Mouse (Mus musculus): ENCODE data around the gene Olfr681. TPM values are rescaled to one million over a fixed set of nuclear protein-coding genes. Genes with fewer than 3 reads are reported as not detected.
"Not testable (repeated sequence)": the region's sequence is repeated elsewhere in the genome, so short reads cannot be mapped to it uniquely, and the experiment has no call there.

Olfr681 gene
- not detected in 2 replicates for polyA plus RNA-seq (2016; fragmentation: Nextera tagmentation; extraction: Ambion mirVana)

GRCm38 (mm10) chr7:105116536-105116935, at the start of gene Olfr681:
TSS of gene Olfr681 (plus strand) at chr7:105116836.
- H3K36me3 ChIP-seq (replicated peaks): no peaks in the 10 kb centered on the region
- H3K9me3 ChIP-seq: no peaks in the 10 kb centered on the region
- no peaks in the 10 kb centered on the region for H3K4me1 ChIP-seq
- no peak for DNase-seq (ENCODE audit: low spot score)
- H3K27me3 ChIP-seq (replicated peaks; ENCODE audit: low read depth, poor library complexity, severe bottlenecking): no peaks in the 10 kb centered on the region
- no peak within 1 kb of the TSS for H3K4me3 ChIP-seq
- H3K27ac ChIP-seq (replicated peaks): no peak within 1 kb of the TSS

- 52% methylated on average over 1 of the region's 1 CpGs for WGBS
- H3K36me3 ChIP-seq (replicated peaks): no peaks in the 10 kb centered on the region
- no peak for DNase-seq (ENCODE audit: low spot score)
- H3K4me3 ChIP-seq: no peak within 1 kb of the TSS
- no peaks in the 10 kb centered on the region for H3K9me3 ChIP-seq
- H3K27me3 ChIP-seq (replicated peaks; ENCODE audit: low read depth, poor library complexity, severe bottlenecking): no peaks in the 10 kb centered on the region
- H3K4me1 ChIP-seq: no peaks in the 10 kb centered on the region
- no peak within 1 kb of the TSS for H3K27ac ChIP-seq (replicated peaks)
These were observed 35.7 kb upstream of the Olfr681 start, which contains the start of gene Olfr679 for GRCm38 (mm10) chr7:105080905-105081304. TSS of gene Olfr679 (plus strand) at chr7:105081205.

- H3K36me3 ChIP-seq (replicated peaks); H3K4me1 ChIP-seq; H3K9me3 ChIP-seq; H3K27me3 ChIP-seq (replicated peaks; ENCODE audit: low read depth, poor library complexity, severe bottlenecking); DNase-seq (ENCODE audit: low spot score); H3K4me3 ChIP-seq; H3K27ac ChIP-seq (replicated peaks): not testable (repeated sequence)
These were observed 23.9 kb upstream of the Olfr681 start, which contains the start of gene Olfr680-ps1 for GRCm38 (mm10) chr7:105092717-105093116. TSS of gene Olfr680-ps1 (minus strand) at chr7:105092817.

GRCm38 (mm10) chr7:105141275-105141674, 24.6 kb downstream of the Olfr681 start:
- Histone ChIP-seq H3K4me3 (no peak overlapping the region), H3K9me3 (no peaks in the 10 kb centered on the region), H3K27me3 (replicated peaks; ENCODE audit: low read depth, poor library complexity, severe bottlenecking) (no peaks in the 10 kb centered on the region), H3K27ac (replicated peaks) (no peak overlapping the region), H3K36me3 (replicated peaks) (no peaks in the 10 kb centered on the region), H3K4me1 (no peaks in the 10 kb centered on the region)
- WGBS: 83% methylated on average over 2 of the region's 2 CpGs
- no peak for DNase-seq (ENCODE audit: low spot score)

GRCm38 (mm10) chr7:105146912-105147311, 30.3 kb downstream of the Olfr681 start, which contains the start of gene Olfr683:
TSS of gene Olfr683 (minus strand) at chr7:105147012.
- Histone ChIP-seq H3K4me1 (no peaks in the 10 kb centered on the region), H3K9me3 (no peaks in the 10 kb centered on the region), H3K4me3 (no peak within 1 kb of the TSS), H3K36me3 (replicated peaks) (no peaks in the 10 kb centered on the region), H3K27me3 (replicated peaks; ENCODE audit: low read depth, poor library complexity, severe bottlenecking) (no peaks in the 10 kb centered on the region), H3K27ac (replicated peaks) (no peak within 1 kb of the TSS)
- no peak for DNase-seq (ENCODE audit: low spot score)
- WGBS: 70% methylated on average over 1 of the region's 1 CpGs

GRCm38 (mm10) chr7:105163553-105163952, 46.9 kb downstream of the Olfr681 start, which contains the start of gene Olfr684:
TSS of gene Olfr684 (minus strand) at chr7:105163653.
- H3K9me3 ChIP-seq: no peaks in the 10 kb centered on the region
- H3K27ac ChIP-seq (replicated peaks): no peak within 1 kb of the TSS
- 76% methylated on average over 1 of the region's 1 CpGs for WGBS
- no peak for DNase-seq (ENCODE audit: low spot score)
- no peaks in the 10 kb centered on the region for H3K4me1 ChIP-seq
- no peaks in the 10 kb centered on the region for H3K27me3 ChIP-seq (replicated peaks; ENCODE audit: low read depth, poor library complexity, severe bottlenecking)
- no peaks in the 10 kb centered on the region for H3K36me3 ChIP-seq (replicated peaks)
- H3K4me3 ChIP-seq: no peak within 1 kb of the TSS

- 57% methylated on average over 4 of the region's 4 CpGs for WGBS
These were observed 54.1 kb downstream of the Olfr681 start for GRCm38 (mm10) chr7:105170773-105171172.

More at GRCm38 (mm10) chr7:105170773-105171172, 54.1 kb downstream of the Olfr681 start:
- no peak overlapping the region for H3K4me3 ChIP-seq
- no peaks in the 10 kb centered on the region for H3K4me1 ChIP-seq
- DNase-seq (ENCODE audit: low spot score): no peak
- no peaks in the 10 kb centered on the region for H3K27me3 ChIP-seq (replicated peaks; ENCODE audit: low read depth, poor library complexity, severe bottlenecking)
- H3K36me3 ChIP-seq (replicated peaks): no peaks in the 10 kb centered on the region
- H3K27ac ChIP-seq (replicated peaks): no peak overlapping the region
- no peaks in the 10 kb centered on the region for H3K9me3 ChIP-seq

Other genes with a start within 250 kb of the Olfr681 start
- gene Olfr665, start 238.8 kb upstream of the Olfr681 start, polyA plus RNA-seq (2016; fragmentation: Nextera tagmentation; extraction: Ambion mirVana): not detected in 2 replicates
- gene Olfr666, start 220.9 kb upstream of the Olfr681 start, polyA plus RNA-seq (2016; fragmentation: Nextera tagmentation; extraction: Ambion mirVana): not detected in 2 replicates
- gene Olfr667, start 195.4 kb upstream of the Olfr681 start, polyA plus RNA-seq (2016; fragmentation: Nextera tagmentation; extraction: Ambion mirVana): not detected in 2 replicates
- gene Olfr668, start 188.8 kb upstream of the Olfr681 start, polyA plus RNA-seq (2016; fragmentation: Nextera tagmentation; extraction: Ambion mirVana): not detected in 2 replicates
- gene Olfr669, start 182.6 kb upstream of the Olfr681 start, polyA plus RNA-seq (2016; fragmentation: Nextera tagmentation; extraction: Ambion mirVana): not detected in 2 replicates
- gene Olfr670, start 154.2 kb upstream of the Olfr681 start, polyA plus RNA-seq (2016; fragmentation: Nextera tagmentation; extraction: Ambion mirVana): not detected in 2 replicates
- gene Olfr671, start 137.7 kb upstream of the Olfr681 start, polyA plus RNA-seq (2016; fragmentation: Nextera tagmentation; extraction: Ambion mirVana): not detected in 2 replicates
- not detected in 2 replicates for gene Olfr672, start 114.8 kb upstream of the Olfr681 start, polyA plus RNA-seq (2016; fragmentation: Nextera tagmentation; extraction: Ambion mirVana)
- not detected in 2 replicates for gene Olfr675, start 88.4 kb upstream of the Olfr681 start, polyA plus RNA-seq (2016; fragmentation: Nextera tagmentation; extraction: Ambion mirVana)
- not detected in 2 replicates for gene Olfr676, start 84.1 kb upstream of the Olfr681 start, polyA plus RNA-seq (2016; fragmentation: Nextera tagmentation; extraction: Ambion mirVana)
- not detected in 2 replicates for gene Olfr677, start 65.5 kb upstream of the Olfr681 start, polyA plus RNA-seq (2016; fragmentation: Nextera tagmentation; extraction: Ambion mirVana)
- gene Olfr678, start 52.4 kb upstream of the Olfr681 start, polyA plus RNA-seq (2016; fragmentation: Nextera tagmentation; extraction: Ambion mirVana): not detected in 2 replicates
- gene Olfr679, start 35.6 kb upstream of the Olfr681 start, polyA plus RNA-seq (2016; fragmentation: Nextera tagmentation; extraction: Ambion mirVana): 0.05 TPM in 1 of 2 replicates, not detected in the other
- not detected in 2 replicates for gene Olfr680-ps1, start 24.0 kb upstream of the Olfr681 start, polyA plus RNA-seq (2016; fragmentation: Nextera tagmentation; extraction: Ambion mirVana)
- not detected in 2 replicates for gene Olfr683, start 30.2 kb downstream of the Olfr681 start, polyA plus RNA-seq (2016; fragmentation: Nextera tagmentation; extraction: Ambion mirVana)
- gene Olfr684, start 46.8 kb downstream of the Olfr681 start, polyA plus RNA-seq (2016; fragmentation: Nextera tagmentation; extraction: Ambion mirVana): not detected in 2 replicates
- gene Olfr685, start 69.2 kb downstream of the Olfr681 start, polyA plus RNA-seq (2016; fragmentation: Nextera tagmentation; extraction: Ambion mirVana): not detected in 2 replicates
- gene Olfr686, start 90.6 kb downstream of the Olfr681 start, polyA plus RNA-seq (2016; fragmentation: Nextera tagmentation; extraction: Ambion mirVana): not detected in 2 replicates
- not detected in 2 replicates for gene Olfr688, start 171.3 kb downstream of the Olfr681 start, polyA plus RNA-seq (2016; fragmentation: Nextera tagmentation; extraction: Ambion mirVana)
- gene Olfr689, start 194.3 kb downstream of the Olfr681 start, polyA plus RNA-seq (2016; fragmentation: Nextera tagmentation; extraction: Ambion mirVana): not detected in 2 replicates
- gene Olfr690, start 217.3 kb downstream of the Olfr681 start, polyA plus RNA-seq (2016; fragmentation: Nextera tagmentation; extraction: Ambion mirVana): not detected in 2 replicates
- gene Olfr691, start 225.4 kb downstream of the Olfr681 start, polyA plus RNA-seq (2016; fragmentation: Nextera tagmentation; extraction: Ambion mirVana): not detected in 2 replicates